Mouse (Mus musculus) intestine, postnatal 0 days (tissue): ENCODE data around the gene Hunk. TPM values are rescaled to one million over a fixed set of nuclear protein-coding genes. Genes with fewer than 3 reads are reported as not detected.

Experiments
- ATAC-seq: fragments of 200-750 bp; cut with Nextera tagmentation; 2 replicates; pipeline ENCODE4 v1.8.0; 2017; ENCODE audit warnings: mild to moderate bottlenecking, moderate TSS enrichment, moderate library complexity
- H3K27ac ChIP-seq: fragments of 300-500 bp; sonication (generic); 2 replicates; pipeline ENCODE4 v1.5.1; 2014; ENCODE audit warnings: mild to moderate bottlenecking, low read depth, low read length, moderate library complexity
- H3K27me3 ChIP-seq: fragments of 300-500 bp; sonication (generic); replicated peaks from 2 replicates; pipeline ENCODE4 v1.6.1; 2014; ENCODE audit warnings: low read length, mixed read lengths; ENCODE audit not compliant: control insufficient read depth, insufficient read depth
- H3K36me3 ChIP-seq: fragments of 300-500 bp; sonication (generic); 2 replicates; pipeline ENCODE4 v1.6.1; 2014; ENCODE audit warnings: mild to moderate bottlenecking, moderate library complexity; ENCODE audit not compliant: control insufficient read depth, insufficient read depth
- H3K4me1 ChIP-seq: fragments of 300-500 bp; sonication (generic); replicated peaks from 2 replicates; pipeline ENCODE4 v1.6.1; 2014; ENCODE audit warnings: antibody characterized with exemption, low read length, mixed read lengths; ENCODE audit not compliant: control insufficient read depth, insufficient read depth
- H3K4me2 ChIP-seq: fragments of 300-500 bp; sonication (generic); replicated peaks from 2 replicates; pipeline ENCODE4 v1.6.1; 2014; ENCODE audit warnings: low read depth, mild to moderate bottlenecking, moderate library complexity
- H3K4me3 ChIP-seq: fragments of 300-500 bp; sonication (generic); 2 replicates; pipeline ENCODE4 v1.5.1; 2014; ENCODE audit warnings: low read depth, low read length
- H3K9ac ChIP-seq: fragments of 300-500 bp; sonication (generic); 2 replicates; pipeline ENCODE4 v1.6.1; 2014; ENCODE audit warnings: mild to moderate bottlenecking, low read depth, low read length
- H3K9me3 ChIP-seq: fragments of 300-500 bp; sonication (generic); 2 replicates; pipeline ENCODE4 v1.6.1; 2016; ENCODE audit warnings: mixed run types; ENCODE audit not compliant: control insufficient read depth
- CTCF ChIP-seq: sonication (generic); IDR thresholded peaks from 2 replicates; pipeline ENCODE4 v1.5.1; 2016; ENCODE audit warnings: low read depth, mild to moderate bottlenecking, control low read depth, antibody characterized with exemption, moderate library complexity
- WGBS: fragments of 180-500 bp; shearing (Covaris S2); extraction: QIAGEN DNeasy Blood & Tissue Kit; methylation state at CpG from one replicate; pipeline ENCODE4 v1.1.7; 2014; 5-methylcytosine and 5-hydroxymethylcytosine counted together
- polyA plus RNA-seq: library from polyadenylated mRNA; unstranded; fragments of >200 nt; fragmentation: Nextera tagmentation; extraction: Ambion mirVana; gene quantifications from 2 replicates; pipeline ENCODE4 v1.2.1, GENCODE M21; 2015

Gene Hunk
- polyA plus RNA-seq, 1 experiment from 2014 or later = 2.0 TPM

DNA sequence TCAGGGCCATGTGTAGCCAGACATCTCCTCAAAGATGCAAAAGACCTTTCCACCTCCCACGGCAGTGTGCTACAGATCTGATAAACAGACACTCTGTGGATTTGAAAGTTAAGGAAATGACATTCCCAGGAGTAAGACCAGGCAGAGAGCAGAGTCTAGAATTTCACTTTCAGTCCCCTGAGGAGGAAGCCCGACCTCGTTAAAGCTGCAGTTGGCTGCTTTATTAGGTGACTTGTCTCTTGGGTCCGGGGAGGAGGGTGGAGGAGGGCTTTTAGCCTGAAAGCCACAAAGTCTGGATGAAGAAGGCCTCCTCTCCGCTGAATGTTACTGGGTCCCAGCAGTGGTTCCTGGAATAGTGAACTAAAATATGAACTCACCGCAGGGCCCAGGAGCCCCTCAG is 137.6 kb downstream of the Hunk start:
- Histone ChIP-seq H3K4me2 (no peak overlapping the region), H3K4me1 (no peaks in the 10 kb centered on the region), H3K4me3 (no peak overlapping the region), H3K27ac (no peak overlapping the region), H3K36me3 (no peaks in the 10 kb centered on the region), H3K9me3 (no peaks in the 10 kb centered on the region), H3K27me3 (no peaks in the 10 kb centered on the region), H3K9ac (no peak overlapping the region)
- TF ChIP-seq CTCF = no peak
- ATAC-seq = no peak
- 34% methylated on average over 6 of the region's 6 CpGs for WGBS

- H3K27ac ChIP-seq = no peak overlapping the region
- H3K4me3 ChIP-seq = no peak overlapping the region
- WGBS = 89% methylated on average over 18 of the region's 18 CpGs
- TF ChIP-seq CTCF = no peak
- no peaks in the 10 kb centered on the region for H3K9me3 ChIP-seq
- H3K36me3 ChIP-seq = no peaks in the 10 kb centered on the region
- no peaks in the 10 kb centered on the region for H3K4me1 ChIP-seq
- H3K27me3 ChIP-seq = no peaks in the 10 kb centered on the region
- ATAC-seq = no peak
- H3K9ac ChIP-seq = no peak overlapping the region
- H3K4me2 ChIP-seq = no peak overlapping the region
These were observed 138.1 kb downstream of the Hunk start for GRCm38 (mm10) chr16:90523894-90524293.

- no peak overlapping the region for H3K27ac ChIP-seq
- no peak overlapping the region for H3K4me2 ChIP-seq
- no peaks in the 10 kb centered on the region for H3K4me1 ChIP-seq
- H3K27me3 ChIP-seq = no peaks in the 10 kb centered on the region
- 95% methylated on average over 18 of the region's 18 CpGs for WGBS
- no peak overlapping the region for H3K4me3 ChIP-seq
- no peak overlapping the region for H3K9ac ChIP-seq
- H3K36me3 ChIP-seq = no peaks in the 10 kb centered on the region
- no peak for TF ChIP-seq CTCF
- ATAC-seq = no peak
- H3K9me3 ChIP-seq = no peaks in the 10 kb centered on the region
These were observed 138.6 kb downstream of the Hunk start for GRCm38 (mm10) chr16:90524393-90524792.

DNA sequence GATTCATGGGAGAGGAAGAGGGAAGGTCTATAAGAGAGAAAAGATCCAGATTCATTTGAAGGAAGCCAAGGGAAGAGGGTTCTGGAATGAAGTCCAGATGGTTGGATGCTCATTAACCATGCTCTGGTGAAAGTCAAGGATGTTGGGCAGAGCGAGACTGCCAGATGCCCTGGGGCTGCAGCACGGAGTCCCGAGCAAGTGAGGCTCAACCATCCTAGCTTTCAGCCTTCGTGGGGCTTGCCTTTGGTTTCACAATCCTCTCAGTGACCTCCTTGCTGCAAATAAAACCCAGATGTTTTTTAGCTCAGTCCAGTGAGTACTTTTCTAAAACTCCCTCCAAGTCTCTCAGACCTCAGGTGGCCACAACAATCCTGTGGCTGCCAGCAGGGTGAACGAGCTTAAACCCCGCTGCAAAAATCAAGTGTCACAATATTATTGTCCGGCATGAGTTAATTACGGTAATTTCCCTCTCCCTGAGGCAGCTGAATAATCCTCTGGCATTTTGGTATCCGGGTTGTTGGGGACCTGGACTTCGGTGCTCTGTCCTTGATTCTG is 147.4 kb downstream of the Hunk start:
- Histone ChIP-seq H3K4me1 (no peaks in the 10 kb centered on the region), H3K4me2 (no peak overlapping the region), H3K27me3 (no peaks in the 10 kb centered on the region), H3K9me3 (no peaks in the 10 kb centered on the region), H3K27ac (no peak overlapping the region), H3K36me3 (no peaks in the 10 kb centered on the region), H3K9ac (no peak overlapping the region), H3K4me3 (no peak overlapping the region)
- no peak for ATAC-seq
- 68% methylated on average over 10 of the region's 10 CpGs for WGBS
- no peak for TF ChIP-seq CTCF

DNA sequence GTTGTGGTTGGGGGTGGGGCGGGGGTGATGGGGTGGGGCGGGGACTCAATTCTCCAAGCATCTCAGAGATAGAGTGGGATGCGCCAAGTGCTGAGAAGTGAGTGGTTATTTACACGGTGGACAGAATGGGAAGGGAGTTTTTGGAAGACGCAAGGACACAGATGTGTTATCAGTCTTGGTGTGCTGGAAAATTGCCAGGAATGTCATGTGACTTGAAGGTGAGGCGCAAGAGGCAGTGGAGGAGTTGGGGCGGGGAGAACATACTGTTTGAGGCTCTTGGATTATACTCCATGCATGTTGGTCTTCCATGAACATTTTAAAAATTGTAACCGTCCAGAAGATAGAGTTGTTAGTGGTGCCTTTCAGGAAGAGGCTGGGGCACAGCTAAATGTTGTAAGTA is 148.8 kb downstream of the Hunk start:
- no peak for ATAC-seq
- no peak overlapping the region for H3K4me2 ChIP-seq

GRCm38 (mm10) chr16:90538926-90539325 is 153.1 kb downstream of the Hunk start:
- Histone ChIP-seq H3K9ac (no peak overlapping the region), H3K4me3 (no peak overlapping the region), H3K36me3 (no peaks in the 10 kb centered on the region), H3K4me1 (no peaks in the 10 kb centered on the region), H3K27me3 (no peaks in the 10 kb centered on the region), H3K27ac (no peak overlapping the region), H3K4me2 (no peak overlapping the region), H3K9me3 (no peaks in the 10 kb centered on the region)
- WGBS = 63% methylated on average over 5 of the region's 5 CpGs
- ATAC-seq = no peak
- no peak for TF ChIP-seq CTCF

More for the DNA sequence above, 148.8 kb downstream of the Hunk start:
- no peak overlapping the region for H3K27ac ChIP-seq
- 58% methylated on average over 8 of the region's 8 CpGs for WGBS
- H3K4me3 ChIP-seq = no peak overlapping the region
- no peak for TF ChIP-seq CTCF
- no peak overlapping the region for H3K9ac ChIP-seq
- no peaks in the 10 kb centered on the region for H3K9me3 ChIP-seq
- no peaks in the 10 kb centered on the region for H3K4me1 ChIP-seq
- no peaks in the 10 kb centered on the region for H3K36me3 ChIP-seq
- H3K27me3 ChIP-seq = no peaks in the 10 kb centered on the region

DNA sequence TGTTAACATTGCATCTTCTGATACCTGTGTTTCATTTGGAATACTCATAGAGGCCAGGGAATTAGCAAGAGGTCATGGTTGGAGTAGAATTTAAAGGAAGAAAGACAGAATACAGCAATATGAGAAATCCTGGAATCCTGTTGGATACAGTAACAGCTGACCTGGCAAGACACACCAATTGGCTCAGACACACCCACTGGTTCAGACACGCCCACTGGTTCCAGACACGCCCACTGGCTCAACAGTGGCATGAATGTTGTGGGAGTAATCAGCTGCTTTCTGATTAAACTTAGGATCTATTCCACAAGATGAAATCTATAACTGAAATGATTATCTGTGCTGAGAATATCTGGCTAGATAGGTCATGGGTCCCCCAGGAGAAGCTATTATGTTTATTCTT is 155.4 kb downstream of the Hunk start:
- no peak overlapping the region for H3K9ac ChIP-seq
- 73% methylated on average over 2 of the region's 2 CpGs for WGBS
- no peaks in the 10 kb centered on the region for H3K36me3 ChIP-seq
- no peaks in the 10 kb centered on the region for H3K9me3 ChIP-seq
- H3K4me1 ChIP-seq = no peaks in the 10 kb centered on the region
- H3K27me3 ChIP-seq = no peaks in the 10 kb centered on the region
- TF ChIP-seq CTCF = no peak
- no peak for ATAC-seq
- H3K4me2 ChIP-seq = no peak overlapping the region
- H3K4me3 ChIP-seq = no peak overlapping the region
- H3K27ac ChIP-seq = no peak overlapping the region
